Mouse (Mus musculus): Measurements from ENCODE around the gene Ushbp1. TPM values are rescaled to one million over a fixed set of nuclear protein-coding genes. Genes with fewer than 3 reads are reported as not detected.

Gene Ushbp1
- polyA plus RNA-seq, 1 experiment from 2014 or later, result 10.9 TPM

DNA sequence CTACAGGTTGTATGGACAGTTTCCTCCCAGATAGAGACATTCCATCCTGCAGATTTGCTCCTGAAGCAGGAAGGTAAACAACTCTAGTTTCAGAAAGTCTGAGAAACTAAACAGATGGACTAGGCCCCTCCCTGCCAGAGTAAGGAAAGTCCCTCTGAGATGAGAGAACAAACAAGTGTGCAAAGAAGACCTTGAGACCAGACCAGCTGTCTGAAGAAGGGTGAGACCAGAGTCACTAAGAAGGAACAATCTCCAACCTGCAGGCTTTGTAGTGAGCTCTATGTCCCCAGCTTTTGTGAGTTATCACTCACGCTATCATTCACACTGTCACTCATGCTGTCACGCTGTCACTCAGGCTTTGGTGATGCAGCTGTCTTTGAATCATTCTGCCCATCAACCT is 3.9 kb downstream of the Ushbp1 start:
- ATAC-seq (ENCODE audit: insufficient read depth, low FRiP score, low read depth), result no peak
- Histone ChIP-seq H3K4me3 (replicated peaks) (no peak overlapping the region), H3K4me2 (no peak overlapping the region), H3K27ac (no peak overlapping the region), H3K9ac (no peak overlapping the region), H3K4me1 (peaks cover 4% of the 10 kb centered on the region; the same call in 1 of the 2 replicates), H3K9me3 (no peaks in the 10 kb centered on the region), H3K36me3 (no peaks in the 10 kb centered on the region), H3K27me3 (replicated peaks) (no peaks in the 10 kb centered on the region)
- 75% methylated on average over 2 of the region's 2 CpGs for WGBS

DNA sequence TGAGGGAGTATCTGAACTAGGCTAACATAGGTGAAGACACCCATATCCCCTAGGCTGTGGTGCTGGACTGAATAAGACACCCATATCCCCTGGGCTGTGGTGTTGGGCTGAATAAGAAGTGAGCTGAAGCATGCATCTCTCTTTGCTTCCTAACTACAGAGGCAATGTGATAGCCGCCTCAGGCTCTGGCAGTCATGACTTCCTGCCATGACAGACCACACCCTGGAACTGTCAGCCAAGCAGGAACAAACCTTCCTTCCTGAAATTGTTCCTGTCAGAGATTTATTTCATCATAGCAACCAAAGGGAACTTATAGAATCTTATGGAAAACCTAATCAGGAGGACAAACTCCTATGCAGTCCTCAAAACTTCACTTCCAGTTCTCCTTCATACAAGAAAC is 7.3 kb downstream of the Ushbp1 start:
- 47% methylated on average over 1 of the region's 1 CpGs for WGBS
- Histone ChIP-seq H3K4me1 (peaks cover 6% of the 10 kb centered on the region), H3K36me3 (no peaks in the 10 kb centered on the region), H3K27ac (no peak overlapping the region), H3K27me3 (replicated peaks) (no peaks in the 10 kb centered on the region), H3K4me3 (replicated peaks) (no peak overlapping the region), H3K4me2 (no peak overlapping the region), H3K9me3 (no peaks in the 10 kb centered on the region), H3K9ac (no peak overlapping the region)
- ATAC-seq (ENCODE audit: insufficient read depth, low FRiP score, low read depth), result no peak

GRCm38 (mm10) chr8:71385212-71385835 is 10.3 kb downstream of the Ushbp1 start:
- Histone ChIP-seq H3K4me1 (peaks cover 17% of the 10 kb centered on the region), H3K9me3 (no peaks in the 10 kb centered on the region), H3K27me3 (replicated peaks) (no peaks in the 10 kb centered on the region), H3K4me3 (replicated peaks) (no peak overlapping the region), H3K9ac (no peak overlapping the region), H3K27ac (no peak overlapping the region; the same call in 1 of the 2 replicates), H3K4me2 (no peak overlapping the region), H3K36me3 (no peaks in the 10 kb centered on the region)
- WGBS, result 72% methylated on average over 12 of the region's 12 CpGs
- no peak for ATAC-seq (ENCODE audit: insufficient read depth, low FRiP score, low read depth)

DNA sequence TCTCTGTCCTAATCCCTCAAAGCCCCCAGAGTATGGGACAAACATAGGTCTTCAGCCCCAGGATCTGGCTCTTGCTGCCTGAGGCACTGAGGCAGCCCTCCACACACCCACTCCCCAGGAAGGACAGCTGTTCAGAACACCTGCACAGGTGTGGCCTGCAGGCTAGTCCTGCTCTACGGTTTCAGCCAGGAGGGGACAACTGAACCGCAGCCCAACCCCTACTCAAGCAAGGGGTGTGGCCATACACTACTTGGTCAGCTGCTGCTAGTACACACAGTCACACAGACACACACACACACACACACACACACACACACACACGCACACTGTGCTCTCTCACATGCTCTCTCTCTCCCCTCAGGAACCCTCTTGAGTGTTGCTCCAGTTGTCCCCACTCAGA is 11.7 kb downstream of the Ushbp1 start:
- H3K4me3 ChIP-seq (replicated peaks), result no peak overlapping the region
- H3K9me3 ChIP-seq, result no peaks in the 10 kb centered on the region
- no peak for ATAC-seq (ENCODE audit: insufficient read depth, low FRiP score, low read depth)
- H3K36me3 ChIP-seq, result no peaks in the 10 kb centered on the region
- H3K27ac ChIP-seq, result peak overlapping the region; percentile 96
- H3K4me2 ChIP-seq, result 0 out of 2 replicates have a peak overlapping the region, but pooled peaks have one; percentile 8
- no peak overlapping the region for H3K9ac ChIP-seq
- no peaks in the 10 kb centered on the region for H3K27me3 ChIP-seq (replicated peaks)
- peaks cover 31% of the 10 kb centered on the region for H3K4me1 ChIP-seq
- WGBS, result 46% methylated on average over 3 of the region's 3 CpGs

DNA sequence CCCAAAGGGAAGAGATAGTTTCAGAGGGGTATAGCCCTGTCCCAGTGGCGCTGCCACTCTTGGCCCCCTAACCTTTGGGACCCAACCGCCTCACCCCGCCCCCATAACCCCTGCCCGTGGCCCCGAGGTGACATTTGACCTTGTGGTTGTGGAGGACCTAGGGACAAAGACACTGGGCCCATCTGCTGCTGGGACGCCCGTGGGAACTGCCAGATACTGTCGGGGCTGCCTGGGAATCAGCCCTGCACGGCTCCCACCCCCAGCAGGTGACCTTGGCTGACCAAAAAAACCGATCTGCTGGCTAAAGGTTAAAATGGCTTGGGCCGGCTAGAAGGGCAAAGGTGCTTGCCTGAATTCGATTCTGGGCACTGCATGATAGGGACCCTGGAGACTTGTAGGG is 12.2 kb downstream of the Ushbp1 start:
- H3K36me3 ChIP-seq, result no peaks in the 10 kb centered on the region
- no peaks in the 10 kb centered on the region for H3K9me3 ChIP-seq
- H3K4me1 ChIP-seq, result peaks cover 36% of the 10 kb centered on the region
- no peak overlapping the region for H3K4me3 ChIP-seq (replicated peaks)
- peak overlapping the region; percentile 8; the same call in 1 of the 2 replicates for H3K4me2 ChIP-seq
- ATAC-seq (ENCODE audit: insufficient read depth, low FRiP score, low read depth), result no peak
- H3K27me3 ChIP-seq (replicated peaks), result no peaks in the 10 kb centered on the region
- WGBS, result 30% methylated on average over 12 of the region's 12 CpGs
- no peak overlapping the region; the same call in 1 of the 2 replicates for H3K9ac ChIP-seq
- peak overlapping the region; percentile 96 for H3K27ac ChIP-seq

GRCm38 (mm10) chr8:71381971-71382961 is 13.3 kb downstream of the Ushbp1 start:
- 2% methylated on average over 76 of the region's 80 CpGs for WGBS
- H3K27me3 ChIP-seq (replicated peaks), result no peaks in the 10 kb centered on the region
- ATAC-seq (ENCODE audit: insufficient read depth, low FRiP score, low read depth), result peak; percentile 91
- H3K9me3 ChIP-seq, result no peaks in the 10 kb centered on the region
- peaks cover 39% of the 10 kb centered on the region for H3K4me1 ChIP-seq
- H3K4me3 ChIP-seq (replicated peaks), result peak overlapping the region; percentile 86
- H3K4me2 ChIP-seq, result peak overlapping the region; percentile 96
- H3K27ac ChIP-seq, result peak overlapping the region; percentile 96
- no peaks in the 10 kb centered on the region for H3K36me3 ChIP-seq
- peak overlapping the region; percentile 8 for H3K9ac ChIP-seq

DNA sequence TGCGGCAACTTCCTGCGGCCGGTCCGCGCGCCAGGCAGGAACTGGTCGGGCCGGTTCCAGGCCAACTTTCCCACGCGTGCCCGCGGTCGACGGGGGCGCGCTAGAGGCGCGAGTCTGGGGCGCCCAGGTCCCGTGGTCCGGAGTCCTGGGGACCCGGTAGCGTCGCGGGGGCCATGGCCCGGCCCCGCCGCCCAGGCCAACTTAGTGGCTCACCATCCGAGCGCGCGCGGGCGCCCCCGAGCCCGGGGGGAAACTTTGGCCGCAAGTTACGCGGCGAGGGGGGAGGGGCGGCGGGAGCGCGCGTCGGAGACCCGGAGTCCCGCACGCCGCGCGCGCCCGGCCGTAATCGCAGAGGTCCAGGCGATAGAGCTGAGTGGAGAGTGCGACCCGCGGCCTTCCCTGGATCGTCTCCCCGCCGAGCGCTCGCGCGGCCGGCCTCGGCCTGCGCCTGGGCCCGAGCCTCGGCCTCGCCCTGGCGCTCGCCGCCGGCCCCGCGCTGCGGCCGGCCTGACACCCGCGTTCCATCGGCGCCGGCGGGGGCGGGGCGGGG is 14.1 kb downstream of the Ushbp1 start, which contains the start of gene Nr2f6:
TSS of gene Nr2f6 (minus strand) at position 540 of the 550 bp plus-strand sequence.
- Histone ChIP-seq H3K4me3 (replicated peaks) (peak within 1 kb of the TSS; percentile 86), H3K36me3 (no peaks in the 10 kb centered on the region), H3K9me3 (no peaks in the 10 kb centered on the region), H3K4me1 (peaks cover 45% of the 10 kb centered on the region), H3K9ac (peak within 1 kb of the TSS; percentile 79), H3K27ac (peak within 1 kb of the TSS; percentile 96), H3K27me3 (replicated peaks) (no peaks in the 10 kb centered on the region), H3K4me2 (peak within 1 kb of the TSS; percentile 96)
- ATAC-seq (ENCODE audit: insufficient read depth, low FRiP score, low read depth), result peak; percentile 9
- WGBS, result under 1% methylated on average over 42 of the region's 89 CpGs

GRCm38 (mm10) chr8:71380178-71381171 is 15.1 kb downstream of the Ushbp1 start:
- H3K27ac ChIP-seq, result peak overlapping the region; percentile 95
- H3K9me3 ChIP-seq, result no peaks in the 10 kb centered on the region
- H3K4me3 ChIP-seq (replicated peaks), result peak overlapping the region; percentile 86
- no peak for ATAC-seq (ENCODE audit: insufficient read depth, low FRiP score, low read depth)
- peaks cover 55% of the 10 kb centered on the region for H3K4me1 ChIP-seq
- 1% methylated on average over 70 of the region's 72 CpGs for WGBS
- peak overlapping the region; percentile 79 for H3K9ac ChIP-seq
- no peaks in the 10 kb centered on the region for H3K36me3 ChIP-seq
- peak overlapping the region; percentile 96 for H3K4me2 ChIP-seq
- H3K27me3 ChIP-seq (replicated peaks), result no peaks in the 10 kb centered on the region

DNA sequence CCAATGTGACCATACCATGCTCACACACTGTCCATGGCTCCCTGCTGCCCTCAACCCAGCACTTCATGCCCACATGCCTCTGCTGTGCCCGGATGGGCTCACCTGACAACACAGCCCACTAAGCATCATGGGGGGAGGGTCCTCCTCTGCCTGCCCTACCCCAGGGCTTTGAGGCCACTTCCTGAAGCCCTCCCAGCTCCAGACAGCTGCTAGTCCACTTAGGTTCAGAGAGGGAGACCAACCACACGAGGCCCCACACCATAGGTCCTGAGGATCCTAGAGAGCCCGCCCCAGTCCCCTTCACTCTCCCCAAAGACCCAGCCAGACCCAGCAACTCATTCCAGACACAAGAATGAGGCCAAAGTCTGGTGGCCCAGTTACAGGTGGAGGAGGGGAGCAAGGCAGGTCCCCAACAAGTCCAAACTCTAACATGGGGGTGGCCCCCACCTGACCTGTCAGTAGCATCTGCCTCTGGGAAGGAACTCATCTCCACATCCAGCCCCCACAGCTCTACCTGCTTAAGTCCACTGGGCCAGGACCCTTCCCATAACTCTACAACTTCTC is 16.0 kb downstream of the Ushbp1 start:
- 53% methylated on average over 3 of the region's 3 CpGs for WGBS
- Histone ChIP-seq H3K4me2 (peak overlapping the region; percentile 96), H3K27me3 (replicated peaks) (no peaks in the 10 kb centered on the region), H3K9ac (peak overlapping the region; percentile 79; the same call in 1 of the 2 replicates), H3K9me3 (no peaks in the 10 kb centered on the region), H3K4me3 (replicated peaks) (peak overlapping the region; percentile 86), H3K36me3 (0 out of 2 replicates have a peak, but pooled peaks cover 7% of the 10 kb centered on the region), H3K27ac (no peak overlapping the region), H3K4me1 (peaks cover 57% of the 10 kb centered on the region)
- no peak for ATAC-seq (ENCODE audit: insufficient read depth, low FRiP score, low read depth)

DNA sequence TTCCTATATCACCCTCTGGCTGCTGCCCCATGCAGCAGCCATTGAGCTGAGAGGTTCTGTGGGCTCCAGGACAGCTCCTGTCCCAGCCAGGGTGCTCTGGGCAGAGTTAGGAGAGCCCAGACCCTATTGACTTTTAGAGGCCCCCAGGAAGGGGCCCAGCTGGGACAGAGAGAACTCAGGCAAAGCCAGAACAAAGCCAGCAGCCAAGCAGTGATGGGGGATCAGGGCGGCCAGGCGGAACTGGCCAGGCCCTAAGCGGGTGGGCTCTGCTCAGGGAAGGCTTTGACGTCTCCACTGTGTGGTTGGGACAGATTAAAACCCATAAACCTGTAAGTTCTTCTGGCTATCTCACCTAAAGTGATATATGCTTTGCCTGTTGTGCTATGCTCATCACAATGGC is 16.6 kb downstream of the Ushbp1 start:
- 69% methylated on average over 4 of the region's 4 CpGs for WGBS
- Histone ChIP-seq H3K36me3 (peaks cover 12% of the 10 kb centered on the region; the same call in 1 of the 2 replicates), H3K9me3 (no peaks in the 10 kb centered on the region), H3K27ac (no peak overlapping the region), H3K4me3 (replicated peaks) (peak overlapping the region; percentile 86), H3K4me2 (peak overlapping the region; percentile 96), H3K4me1 (peaks cover 57% of the 10 kb centered on the region), H3K9ac (peak overlapping the region; percentile 6; the same call in 1 of the 2 replicates), H3K27me3 (replicated peaks) (no peaks in the 10 kb centered on the region)
- ATAC-seq (ENCODE audit: insufficient read depth, low FRiP score, low read depth), result no peak
